Mouse (Mus musculus): ENCODE data around the gene Ift52.

DNA sequence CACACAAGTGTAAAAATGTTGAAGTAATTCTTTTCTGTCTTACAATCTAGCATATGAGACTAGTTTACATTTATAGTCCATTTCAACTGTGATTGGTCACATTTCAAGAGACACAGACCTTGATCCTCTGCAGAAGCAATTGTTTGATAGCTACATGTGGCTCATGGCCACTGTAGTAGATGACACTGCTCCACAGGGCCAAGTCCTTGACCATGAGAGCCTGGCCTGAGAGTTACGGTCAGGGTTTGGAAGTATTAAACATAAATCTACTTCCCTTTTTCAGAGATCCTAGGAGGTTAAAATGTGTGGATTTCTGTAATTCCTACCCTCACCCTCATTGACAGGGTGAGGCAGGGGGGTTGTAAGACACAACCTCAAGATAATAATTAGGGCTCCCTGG is 16.1 kb upstream of the Ift52 start:
- TF ChIP-seq ZNF384 (IDR thresholded peaks at IDR 0.05; ENCODE audit: low read depth, low read length) (no peak), HCFC1 (IDR thresholded peaks at IDR 0.05; ENCODE audit: borderline replicate concordance, insufficient read depth, low read length) (no peak), CHD2 (IDR thresholded peaks at IDR 0.05; ENCODE audit: low read depth, low read length) (no peak)
